Mouse (Mus musculus) embryonic facial prominence, embryonic 15.5 days (tissue): ENCODE measurements around the gene Pgpep1. TPM values are rescaled to one million over a fixed set of nuclear protein-coding genes. Genes with fewer than 3 reads are reported as not detected.
A peak's percentile ranks its signal among the peaks of the same experiment; 100 is the strongest.

Experiments used
- ATAC-seq: fragments of 200-750 bp; cut with Nextera tagmentation; 2 replicates; pipeline ENCODE4 v1.8.0; 2017; ENCODE audit warnings: low read depth, moderate TSS enrichment; ENCODE audit not compliant: insufficient number of reproducible peaks, low FRiP score, low TSS enrichment
- H3K27ac ChIP-seq: fragments of 300-500 bp; sonication (generic); replicated peaks from 2 replicates; pipeline ENCODE4 v1.5.1; 2015; ENCODE audit warnings: mild to moderate bottlenecking, inconsistent platforms
- H3K27me3 ChIP-seq: fragments of 300-500 bp; sonication (generic); 2 replicates; pipeline ENCODE4 v1.6.1; 2015; ENCODE audit warnings: inconsistent platforms
- H3K36me3 ChIP-seq: fragments of 300-500 bp; sonication (generic); 2 replicates; pipeline ENCODE4 v1.6.1; 2015; ENCODE audit warnings: mild to moderate bottlenecking, inconsistent platforms
- H3K4me1 ChIP-seq: fragments of 300-500 bp; sonication (generic); 2 replicates; pipeline ENCODE4 v1.6.1; 2015; ENCODE audit warnings: inconsistent platforms
- H3K4me2 ChIP-seq: fragments of 300-500 bp; sonication (generic); replicated peaks from 2 replicates; pipeline ENCODE4 v1.6.1; 2015; ENCODE audit warnings: mild to moderate bottlenecking, inconsistent platforms
- H3K4me3 ChIP-seq: fragments of 300-500 bp; sonication (generic); replicated peaks from 2 replicates; pipeline ENCODE4 v1.5.1; 2015; ENCODE audit warnings: mild to moderate bottlenecking, inconsistent platforms
- H3K9ac ChIP-seq: fragments of 300-500 bp; sonication (generic); 2 replicates; pipeline ENCODE4 v1.6.1; 2015; ENCODE audit warnings: inconsistent platforms
- H3K9me3 ChIP-seq: fragments of 300-500 bp; sonication (generic); replicated peaks from 2 replicates; pipeline ENCODE4 v1.6.1; 2016; ENCODE audit warnings: inconsistent platforms
- WGBS: fragments of 180-500 bp; shearing (Covaris S2); methylation state at CpG from one replicate; pipeline ENCODE4 v1.1.7; 2015; 5-methylcytosine and 5-hydroxymethylcytosine counted together
- polyA plus RNA-seq: library from polyadenylated mRNA; unstranded; fragments of >200 nt; fragmentation: Nextera tagmentation; extraction: Ambion mirVana; gene quantifications from 2 replicates; pipeline ENCODE4 v1.2.1, GENCODE M21; 2015

Gene Pgpep1
- polyA plus RNA-seq, 1 experiment from 2014 or later = 56.6 TPM

GRCm38 (mm10) chr8:70607603-70607897 is 52.6 kb downstream of the Pgpep1 start:
- Histone ChIP-seq H3K4me1 (peaks cover 64% of the 10 kb centered on the region), H3K27ac (peak overlapping the region; percentile 98), H3K9me3 (no peaks in the 10 kb centered on the region), H3K4me3 (peak overlapping the region; percentile 87), H3K4me2 (peak overlapping the region; percentile 95), H3K36me3 (peaks cover 4% of the 10 kb centered on the region; the same call in 1 of the 2 replicates), H3K9ac (peak overlapping the region; percentile 82), H3K27me3 (no peaks in the 10 kb centered on the region)
- WGBS = 20% methylated on average over 6 of the region's 6 CpGs
- ATAC-seq = no peak

GRCm38 (mm10) chr8:70606780-70607602 is 53.2 kb downstream of the Pgpep1 start:
- peak overlapping the region; percentile 95 for H3K4me2 ChIP-seq
- H3K9me3 ChIP-seq = no peaks in the 10 kb centered on the region
- peaks cover 10% of the 10 kb centered on the region; the same call in 1 of the 2 replicates for H3K36me3 ChIP-seq
- no peak for ATAC-seq
- 57% methylated on average over 18 of the region's 18 CpGs for WGBS
- H3K27me3 ChIP-seq = no peaks in the 10 kb centered on the region
- peak overlapping the region; percentile 87 for H3K4me3 ChIP-seq
- peak overlapping the region; percentile 82; the same call in 1 of the 2 replicates for H3K9ac ChIP-seq
- H3K4me1 ChIP-seq = peaks cover 64% of the 10 kb centered on the region
- H3K27ac ChIP-seq = no peak overlapping the region

GRCm38 (mm10) chr8:70605871-70606779 is 54.1 kb downstream of the Pgpep1 start:
- no peak overlapping the region for H3K9ac ChIP-seq
- H3K4me1 ChIP-seq = peaks cover 61% of the 10 kb centered on the region
- H3K9me3 ChIP-seq = no peaks in the 10 kb centered on the region
- no peaks in the 10 kb centered on the region for H3K27me3 ChIP-seq
- peak overlapping the region; percentile 87; the same call in 1 of the 2 replicates for H3K4me3 ChIP-seq
- peaks cover 14% of the 10 kb centered on the region; the same call in 1 of the 2 replicates for H3K36me3 ChIP-seq
- WGBS = 77% methylated on average over 9 of the region's 9 CpGs
- no peak overlapping the region for H3K27ac ChIP-seq
- no peak for ATAC-seq
- H3K4me2 ChIP-seq = peak overlapping the region; percentile 95; the same call in 1 of the 2 replicates

- 87% methylated on average over 7 of the region's 7 CpGs for WGBS
- H3K9ac ChIP-seq = no peak overlapping the region
- no peak overlapping the region for H3K4me3 ChIP-seq
- H3K27me3 ChIP-seq = no peaks in the 10 kb centered on the region
- peaks cover 58% of the 10 kb centered on the region for H3K4me1 ChIP-seq
- ATAC-seq = no peak
- H3K36me3 ChIP-seq = peaks cover 14% of the 10 kb centered on the region; the same call in 1 of the 2 replicates
- H3K9me3 ChIP-seq = no peaks in the 10 kb centered on the region
- H3K4me2 ChIP-seq = no peak overlapping the region
- no peak overlapping the region for H3K27ac ChIP-seq
Measured at GRCm38 (mm10) chr8:70604558-70604957, 55.6 kb downstream of the Pgpep1 start.

GRCm38 (mm10) chr8:70602139-70602811 is 57.9 kb downstream of the Pgpep1 start:
- WGBS = 93% methylated on average over 13 of the region's 13 CpGs
- Histone ChIP-seq H3K36me3 (peaks cover 14% of the 10 kb centered on the region; the same call in 1 of the 2 replicates), H3K27me3 (no peaks in the 10 kb centered on the region), H3K4me2 (no peak overlapping the region), H3K9ac (no peak overlapping the region), H3K4me1 (peaks cover 58% of the 10 kb centered on the region), H3K4me3 (no peak overlapping the region), H3K9me3 (no peaks in the 10 kb centered on the region), H3K27ac (no peak overlapping the region)
- ATAC-seq = no peak

- Histone ChIP-seq H3K36me3 (peaks cover 20% of the 10 kb centered on the region), H3K9me3 (no peaks in the 10 kb centered on the region), H3K4me1 (peaks cover 58% of the 10 kb centered on the region), H3K27me3 (no peaks in the 10 kb centered on the region), H3K27ac (0 out of 2 replicates have a peak overlapping the region, but pooled peaks have one; percentile 39), H3K9ac (no peak overlapping the region), H3K4me2 (peak overlapping the region; percentile 47), H3K4me3 (peak overlapping the region; percentile 23)
- WGBS = 2% methylated on average over 26 of the region's 26 CpGs
- ATAC-seq = 0 out of 2 replicates have a peak, but pooled peaks have one; percentile 25
Measured at GRCm38 (mm10) chr8:70601271-70601649, 58.9 kb downstream of the Pgpep1 start.

- ATAC-seq = no peak
- H3K9me3 ChIP-seq = no peaks in the 10 kb centered on the region
- H3K4me1 ChIP-seq = peaks cover 56% of the 10 kb centered on the region
- no peaks in the 10 kb centered on the region for H3K27me3 ChIP-seq
- H3K4me2 ChIP-seq = peak overlapping the region; percentile 47
- no peak overlapping the region for H3K4me3 ChIP-seq
- 31% methylated on average over 10 of the region's 10 CpGs for WGBS
- H3K9ac ChIP-seq = no peak overlapping the region
- H3K27ac ChIP-seq = peak overlapping the region; percentile 39; the same call in 1 of the 2 replicates
- peaks cover 26% of the 10 kb centered on the region for H3K36me3 ChIP-seq
Measured at GRCm38 (mm10) chr8:70600473-70601270, 59.5 kb downstream of the Pgpep1 start.

GRCm38 (mm10) chr8:70599507-70600290 is 60.5 kb downstream of the Pgpep1 start:
- Histone ChIP-seq H3K9me3 (no peaks in the 10 kb centered on the region), H3K4me1 (peaks cover 62% of the 10 kb centered on the region), H3K4me3 (no peak overlapping the region), H3K4me2 (no peak overlapping the region), H3K9ac (no peak overlapping the region), H3K27me3 (no peaks in the 10 kb centered on the region), H3K36me3 (peaks cover 27% of the 10 kb centered on the region), H3K27ac (no peak overlapping the region)
- WGBS = 82% methylated on average over 12 of the region's 12 CpGs
- no peak for ATAC-seq

- peaks cover 68% of the 10 kb centered on the region for H3K4me1 ChIP-seq
- no peak for ATAC-seq
- no peak overlapping the region; the same call in 1 of the 2 replicates for H3K9ac ChIP-seq
Measured at GRCm38 (mm10) chr8:70598722-70599121, 61.5 kb downstream of the Pgpep1 start.

More at GRCm38 (mm10) chr8:70598722-70599121, 61.5 kb downstream of the Pgpep1 start:
- peak overlapping the region; percentile 85 for H3K4me2 ChIP-seq
- no peaks in the 10 kb centered on the region for H3K9me3 ChIP-seq
- H3K36me3 ChIP-seq = peaks cover 27% of the 10 kb centered on the region
- H3K27me3 ChIP-seq = no peaks in the 10 kb centered on the region
- H3K27ac ChIP-seq = peak overlapping the region; percentile 68
- peak overlapping the region; percentile 50 for H3K4me3 ChIP-seq
- WGBS = 15% methylated on average over 10 of the region's 10 CpGs
